Mouse (Mus musculus): ENCODE data around the gene Ihh. TPM values are rescaled to one million over a fixed set of nuclear protein-coding genes. Genes with fewer than 3 reads are reported as not detected.

Ihh gene
- total and polyA plus RNA-seq, 3 experiments = 0.13 to 0.27 TPM; not detected in 1

- DNase-seq (ENCODE audit: low spot score) (no peak), ATAC-seq (ENCODE audit: extremely low read depth, insufficient number of reproducible peaks, low FRiP score, poor library complexity, severe bottlenecking) (no peak)
- H3K4me1 ChIP-seq (ENCODE audit: insufficient read depth, low read depth, low read length) = no peaks in the 10 kb centered on the region
- H3K27me3 ChIP-seq (ENCODE audit: insufficient read depth, low read length) = peaks cover 13% of the 10 kb centered on the region; the same call in 1 of the 2 replicates
- TF ChIP-seq POLR2AphosphoS5 (IDR thresholded peaks at IDR 0.05; ENCODE audit: insufficient replicate concordance, low read depth, low read length) = no peak
- TF ChIP-seq CTCF (IDR thresholded peaks at IDR 0.05; ENCODE audit: low read depth, low read length) = peak; percentile 48
- TF ChIP-seq GATA1 (IDR thresholded peaks at IDR 0.05; ENCODE audit: borderline replicate concordance, low read length) = no peak
- no peaks in the 10 kb centered on the region for H3K9me3 ChIP-seq (replicated peaks)
- H3K36me3 ChIP-seq (replicated peaks) = no peaks in the 10 kb centered on the region
- H3K4me3 ChIP-seq (ENCODE audit: low read depth, low read length) = no peak overlapping the region
Measured at GRCm38 (mm10) chr1:74901686-74902085, 49.8 kb downstream of the Ihh start.

- H3K4me1 ChIP-seq (ENCODE audit: insufficient read depth, low read depth, low read length) = no peaks in the 10 kb centered on the region
- no peak overlapping the region for H3K4me3 ChIP-seq (ENCODE audit: low read depth, low read length)
- DNase-seq (ENCODE audit: low spot score) = no peak
- no peak for TF ChIP-seq GATA2 (IDR thresholded peaks at IDR 0.05; ENCODE audit: borderline replicate concordance, low read depth, low read length)
- no peak for TF ChIP-seq CTCF (IDR thresholded peaks at IDR 0.05; ENCODE audit: low read depth, low read length)
- TF ChIP-seq GATA1 (IDR thresholded peaks at IDR 0.05; ENCODE audit: borderline replicate concordance, low read length) = no peak
- no peak for TF ChIP-seq POLR2AphosphoS5 (IDR thresholded peaks at IDR 0.05; ENCODE audit: insufficient replicate concordance, low read depth, low read length)
- no peak for TF ChIP-seq TAL1 (conservative IDR thresholded peaks at IDR 0.05; ENCODE audit: low read depth, low read length)
- peaks cover 13% of the 10 kb centered on the region; the same call in 1 of the 2 replicates for H3K27me3 ChIP-seq (ENCODE audit: insufficient read depth, low read length)
- H3K9me3 ChIP-seq (replicated peaks) = no peaks in the 10 kb centered on the region
- ATAC-seq (ENCODE audit: extremely low read depth, insufficient number of reproducible peaks, low FRiP score, poor library complexity, severe bottlenecking) = no peak
- no peaks in the 10 kb centered on the region for H3K36me3 ChIP-seq (replicated peaks)
Measured at GRCm38 (mm10) chr1:74900341-74901285, 50.9 kb downstream of the Ihh start.

- Histone ChIP-seq H3K27me3 (ENCODE audit: insufficient read depth, low read length) (peaks cover 13% of the 10 kb centered on the region; the same call in 1 of the 2 replicates), H3K4me1 (ENCODE audit: insufficient read depth, low read depth, low read length) (no peaks in the 10 kb centered on the region), H3K9me3 (replicated peaks) (no peaks in the 10 kb centered on the region), H3K36me3 (replicated peaks) (no peaks in the 10 kb centered on the region), H3K4me3 (ENCODE audit: low read depth, low read length) (no peak overlapping the region)
- no peak for DNase-seq (ENCODE audit: low spot score)
- TF ChIP-seq CTCF (IDR thresholded peaks at IDR 0.05; ENCODE audit: low read depth, low read length) = no peak
- TF ChIP-seq TAL1 (conservative IDR thresholded peaks at IDR 0.05; ENCODE audit: low read depth, low read length) = no peak
- no peak for TF ChIP-seq POLR2AphosphoS5 (IDR thresholded peaks at IDR 0.05; ENCODE audit: insufficient replicate concordance, low read depth, low read length)
- no peak for TF ChIP-seq GATA1 (IDR thresholded peaks at IDR 0.05; ENCODE audit: borderline replicate concordance, low read length)
- no peak for ATAC-seq (ENCODE audit: extremely low read depth, insufficient number of reproducible peaks, low FRiP score, poor library complexity, severe bottlenecking)
Measured at GRCm38 (mm10) chr1:74898656-74899431, 52.6 kb downstream of the Ihh start.

GRCm38 (mm10) chr1:74897976-74898375, 53.5 kb downstream of the Ihh start:
- H3K27me3 ChIP-seq (ENCODE audit: insufficient read depth, low read length) = peaks cover 15% of the 10 kb centered on the region; the same call in 1 of the 2 replicates
- ATAC-seq (ENCODE audit: extremely low read depth, insufficient number of reproducible peaks, low FRiP score, poor library complexity, severe bottlenecking) (no peak), DNase-seq (ENCODE audit: low spot score) (no peak)
- no peaks in the 10 kb centered on the region for H3K9me3 ChIP-seq (replicated peaks)
- TF ChIP-seq POLR2AphosphoS5 (IDR thresholded peaks at IDR 0.05; ENCODE audit: insufficient replicate concordance, low read depth, low read length) (no peak), TAL1 (conservative IDR thresholded peaks at IDR 0.05; ENCODE audit: low read depth, low read length) (no peak), GATA2 (IDR thresholded peaks at IDR 0.05; ENCODE audit: borderline replicate concordance, low read depth, low read length) (no peak), GATA1 (IDR thresholded peaks at IDR 0.05; ENCODE audit: borderline replicate concordance, low read length) (no peak), CTCF (IDR thresholded peaks at IDR 0.05; ENCODE audit: low read depth, low read length) (no peak)
- no peaks in the 10 kb centered on the region for H3K36me3 ChIP-seq (replicated peaks)
- no peaks in the 10 kb centered on the region for H3K4me1 ChIP-seq (ENCODE audit: insufficient read depth, low read depth, low read length)
- H3K4me3 ChIP-seq (ENCODE audit: low read depth, low read length) = no peak overlapping the region

Other genes with a start within 250 kb of the Ihh start
- gene Cyp27a1, start 238.1 kb downstream of the Ihh start, total RNA-seq (2014; fragmentation: Nextera tagmentation) = not detected in 2 replicates
- gene Cyp27a1, start 238.1 kb downstream of the Ihh start, total RNA-seq (2017) = 0.55 TPM in 1 of 2 replicates, not detected in the other
- gene Cyp27a1, start 238.1 kb downstream of the Ihh start, polyA plus RNA-seq (2012) = not detected in 2 replicates
- not detected in 2 replicates for gene Prkag3, start 202.5 kb downstream of the Ihh start, total RNA-seq (2014; fragmentation: Nextera tagmentation)
- not detected in 2 replicates for gene Prkag3, start 202.5 kb downstream of the Ihh start, total RNA-seq (2017)
- gene Prkag3, start 202.5 kb downstream of the Ihh start, polyA plus RNA-seq (2012) = not detected in 2 replicates
- not detected in 2 replicates for gene Wnt6, start 179.8 kb downstream of the Ihh start, total RNA-seq (2014; fragmentation: Nextera tagmentation)
- 0.17 TPM in 1 of 2 replicates, not detected in the other for gene Wnt6, start 179.8 kb downstream of the Ihh start, total RNA-seq (2017)
- not detected in 2 replicates for gene Wnt6, start 179.8 kb downstream of the Ihh start, polyA plus RNA-seq (2012)
- not detected in 2 replicates for gene Wnt10a, start 160.2 kb downstream of the Ihh start, total RNA-seq (2014; fragmentation: Nextera tagmentation)
- 0.05 and 0.06 TPM in 2 replicates for gene Wnt10a, start 160.2 kb downstream of the Ihh start, total RNA-seq (2017)
- not detected in 2 replicates for gene Wnt10a, start 160.2 kb downstream of the Ihh start, polyA plus RNA-seq (2012)
- gene Cdk5r2, start 96.7 kb downstream of the Ihh start, total RNA-seq (2014; fragmentation: Nextera tagmentation) = not detected in 2 replicates
- 0.06 TPM in 1 of 2 replicates, not detected in the other for gene Cdk5r2, start 96.7 kb downstream of the Ihh start, total RNA-seq (2017)
- gene Cdk5r2, start 96.7 kb downstream of the Ihh start, polyA plus RNA-seq (2012) = not detected in 2 replicates
- gene Fev, start 66.3 kb downstream of the Ihh start, total RNA-seq (2014; fragmentation: Nextera tagmentation) = not detected in 2 replicates
- gene Fev, start 66.3 kb downstream of the Ihh start, total RNA-seq (2017) = 0.33 TPM in 1 of 2 replicates, not detected in the other
- not detected in 2 replicates for gene Fev, start 66.3 kb downstream of the Ihh start, polyA plus RNA-seq (2012)
- not detected in 2 replicates for gene Cryba2, start 58.5 kb downstream of the Ihh start, total RNA-seq (2014; fragmentation: Nextera tagmentation)
- not detected in 2 replicates for gene Cryba2, start 58.5 kb downstream of the Ihh start, total RNA-seq (2017)
- gene Cryba2, start 58.5 kb downstream of the Ihh start, polyA plus RNA-seq (2012) = not detected in 2 replicates
- not detected in 2 replicates for gene Cfap65, start 16.1 kb downstream of the Ihh start, total RNA-seq (2014; fragmentation: Nextera tagmentation)
- 0.11 and 0.12 TPM in 2 replicates for gene Cfap65, start 16.1 kb downstream of the Ihh start, total RNA-seq (2017)
- not detected in 2 replicates for gene Cfap65, start 16.1 kb downstream of the Ihh start, polyA plus RNA-seq (2012)
- gene Nhej1, start 173.5 kb upstream of the Ihh start, total RNA-seq (2014; fragmentation: Nextera tagmentation) = 2.5 and 5.1 TPM in 2 replicates
- gene Nhej1, start 173.5 kb upstream of the Ihh start, total RNA-seq (2017) = 12.3 and 12.4 TPM in 2 replicates
- gene Nhej1, start 173.5 kb upstream of the Ihh start, polyA plus RNA-seq (2012) = 0.40 and 0.47 TPM in 2 replicates
- gene Slc23a3, start 182.2 kb upstream of the Ihh start, total RNA-seq (2014; fragmentation: Nextera tagmentation) = 0.83 and 1.5 TPM in 2 replicates
- gene Slc23a3, start 182.2 kb upstream of the Ihh start, total RNA-seq (2017) = 0.22 and 0.29 TPM in 2 replicates
- gene Slc23a3, start 182.2 kb upstream of the Ihh start, polyA plus RNA-seq (2012) = 0.03 TPM in 1 of 2 replicates, not detected in the other
- 77.3 and 93.4 TPM in 2 replicates for gene Cnppd1, start 191.0 kb upstream of the Ihh start, total RNA-seq (2014; fragmentation: Nextera tagmentation)
- 140 and 143 TPM in 2 replicates for gene Cnppd1, start 191.0 kb upstream of the Ihh start, total RNA-seq (2017)
- gene Cnppd1, start 191.0 kb upstream of the Ihh start, polyA plus RNA-seq (2012) = 83.2 and 105 TPM in 2 replicates
- 85.7 and 93.8 TPM in 2 replicates for gene Retreg2, start 191.1 kb upstream of the Ihh start, total RNA-seq (2014; fragmentation: Nextera tagmentation)
- gene Retreg2, start 191.1 kb upstream of the Ihh start, total RNA-seq (2017) = 111 and 120 TPM in 2 replicates
- gene Retreg2, start 191.1 kb upstream of the Ihh start, polyA plus RNA-seq (2012) = 101 and 112 TPM in 2 replicates
- 45.8 and 58.0 TPM in 2 replicates for gene Zfand2b, start 217.0 kb upstream of the Ihh start, total RNA-seq (2014; fragmentation: Nextera tagmentation)
- 47.7 and 53.7 TPM in 2 replicates for gene Zfand2b, start 217.0 kb upstream of the Ihh start, total RNA-seq (2017)
- gene Zfand2b, start 217.0 kb upstream of the Ihh start, polyA plus RNA-seq (2012) = 21.0 and 24.2 TPM in 2 replicates
- gene Abcb6, start 228.7 kb upstream of the Ihh start, total RNA-seq (2014; fragmentation: Nextera tagmentation) = 19.5 and 132 TPM in 2 replicates
- 25.0 and 28.1 TPM in 2 replicates for gene Abcb6, start 228.7 kb upstream of the Ihh start, total RNA-seq (2017)
- 5.4 and 9.5 TPM in 2 replicates for gene Abcb6, start 228.7 kb upstream of the Ihh start, polyA plus RNA-seq (2012)
- 47.5 and 50.4 TPM in 2 replicates for gene Ankzf1, start 240.5 kb upstream of the Ihh start, total RNA-seq (2014; fragmentation: Nextera tagmentation)
- gene Ankzf1, start 240.5 kb upstream of the Ihh start, total RNA-seq (2017) = 57.4 and 69.3 TPM in 2 replicates
- gene Ankzf1, start 240.5 kb upstream of the Ihh start, polyA plus RNA-seq (2012) = 17.0 and 22.9 TPM in 2 replicates
- gene Atg9a, start 240.5 kb upstream of the Ihh start, total RNA-seq (2014; fragmentation: Nextera tagmentation) = 40.0 and 46.2 TPM in 2 replicates
- gene Atg9a, start 240.5 kb upstream of the Ihh start, total RNA-seq (2017) = 16.2 and 16.3 TPM in 2 replicates
- 34.2 and 47.5 TPM in 2 replicates for gene Atg9a, start 240.5 kb upstream of the Ihh start, polyA plus RNA-seq (2012)